Mouse (Mus musculus): ENCODE data around the gene Magoh. TPM values are rescaled to one million over a fixed set of nuclear protein-coding genes. Genes with fewer than 3 reads are reported as not detected.

Magoh gene
- 90.0 TPM for polyA plus RNA-seq (2012; fragmentation: generic; extraction: Trizol)

GRCm38 (mm10) chr4:107879254-107880050, at the start of gene Magoh:
Gene Magoh (plus strand): TSS chr4:107879755.
- peak within 1 kb of the TSS; percentile 76 for H3K4me3 ChIP-seq
- peak within 1 kb of the TSS; percentile 92 for H3K4me2 ChIP-seq (ENCODE audit: low read depth)
- peaks cover 10% of the 10 kb centered on the region for H3K36me3 ChIP-seq (ENCODE audit: control insufficient read depth, insufficient read depth)
- no peaks in the 10 kb centered on the region for H3K27me3 ChIP-seq (ENCODE audit: control insufficient read depth, insufficient read depth, insufficient read length)
- peak within 1 kb of the TSS; percentile 60 for H3ac ChIP-seq (ENCODE audit: control insufficient read depth, insufficient read length)
- TF ChIP-seq CEBPB (IDR thresholded peaks at IDR 0.05; ENCODE audit: insufficient read depth, poor library complexity, severe bottlenecking) (no peak), POLR2AphosphoS2 (IDR thresholded peaks at IDR 0.05; ENCODE audit: insufficient read length, low read depth) (peak; percentile 96), E2F4 (IDR thresholded peaks at IDR 0.05; ENCODE audit: insufficient read depth) (peak; percentile 66), USF1 (IDR thresholded peaks at IDR 0.05; ENCODE audit: low read depth) (no peak), TCF3 (IDR thresholded peaks at IDR 0.05; ENCODE audit: insufficient read length, low read depth) (no peak), TCF12 (IDR thresholded peaks at IDR 0.05; ENCODE audit: insufficient read depth, poor library complexity, severe bottlenecking) (no peak), MYOD1 (IDR thresholded peaks at IDR 0.05; ENCODE audit: control insufficient read depth in 1 of 3, insufficient read length in 2 of 3, low read depth in 2 of 3) (no peak), MAX (IDR thresholded peaks at IDR 0.05; ENCODE audit: low read depth) (no peak), SRF (IDR thresholded peaks at IDR 0.05; ENCODE audit: control insufficient read depth, insufficient read length, low read depth) (peak; percentile 87), MYOG (IDR thresholded peaks at IDR 0.05; ENCODE audit: control insufficient read depth in 1 of 3, insufficient read depth in 1 of 3, insufficient read length in 2 of 3, low read depth in 2 of 3) (no peak), POLR2A (IDR thresholded peaks at IDR 0.05; ENCODE audit: insufficient read length, low read depth) (peak; percentile 97), REST (IDR thresholded peaks at IDR 0.05; ENCODE audit: insufficient read depth, insufficient read length) (no peak)
- H3K79me2 ChIP-seq (ENCODE audit: control insufficient read depth, insufficient read depth): peaks cover 25% of the 10 kb centered on the region

GRCm38 (mm10) chr4:107830189-107830588, 49.4 kb upstream of the Magoh start:
- Histone ChIP-seq H3K27me3 (ENCODE audit: control insufficient read depth, insufficient read depth, insufficient read length) (no peaks in the 10 kb centered on the region), H3K36me3 (ENCODE audit: control insufficient read depth, insufficient read depth) (no peaks in the 10 kb centered on the region), H3K4me3 (no peak overlapping the region), H3K4me2 (ENCODE audit: low read depth) (no peak overlapping the region), H3ac (ENCODE audit: control insufficient read depth, insufficient read length) (no peak overlapping the region), H3K79me2 (ENCODE audit: control insufficient read depth, insufficient read depth) (no peaks in the 10 kb centered on the region)
- no peak for TF ChIP-seq POLR2A (IDR thresholded peaks at IDR 0.05; ENCODE audit: insufficient read length, low read depth)
- TF ChIP-seq TCF12 (IDR thresholded peaks at IDR 0.05; ENCODE audit: insufficient read depth, poor library complexity, severe bottlenecking): no peak
- no peak for TF ChIP-seq MYOD1 (IDR thresholded peaks at IDR 0.05; ENCODE audit: control insufficient read depth in 1 of 3, insufficient read length in 2 of 3, low read depth in 2 of 3)

GRCm38 (mm10) chr4:107830821-107831221, 48.7 kb upstream of the Magoh start:
- Histone ChIP-seq H3ac (ENCODE audit: control insufficient read depth, insufficient read length) (no peak overlapping the region), H3K36me3 (ENCODE audit: control insufficient read depth, insufficient read depth) (no peaks in the 10 kb centered on the region), H3K4me3 (no peak overlapping the region), H3K4me2 (ENCODE audit: low read depth) (no peak overlapping the region), H3K79me2 (ENCODE audit: control insufficient read depth, insufficient read depth) (no peaks in the 10 kb centered on the region), H3K27me3 (ENCODE audit: control insufficient read depth, insufficient read depth, insufficient read length) (no peaks in the 10 kb centered on the region)
- TF ChIP-seq POLR2A (IDR thresholded peaks at IDR 0.05; ENCODE audit: insufficient read length, low read depth) (no peak), CEBPB (IDR thresholded peaks at IDR 0.05; ENCODE audit: insufficient read depth, poor library complexity, severe bottlenecking) (no peak), TCF3 (IDR thresholded peaks at IDR 0.05; ENCODE audit: insufficient read length, low read depth) (no peak)

GRCm38 (mm10) chr4:107831678-107832077, 47.9 kb upstream of the Magoh start:
- H3K36me3 ChIP-seq (ENCODE audit: control insufficient read depth, insufficient read depth): no peaks in the 10 kb centered on the region
- TF ChIP-seq CEBPB (IDR thresholded peaks at IDR 0.05; ENCODE audit: insufficient read depth, poor library complexity, severe bottlenecking): no peak
- H3K4me2 ChIP-seq (ENCODE audit: low read depth): no peak overlapping the region
- no peaks in the 10 kb centered on the region for H3K79me2 ChIP-seq (ENCODE audit: control insufficient read depth, insufficient read depth)
- H3K27me3 ChIP-seq (ENCODE audit: control insufficient read depth, insufficient read depth, insufficient read length): no peaks in the 10 kb centered on the region
- no peak overlapping the region for H3K4me3 ChIP-seq
- no peak overlapping the region for H3ac ChIP-seq (ENCODE audit: control insufficient read depth, insufficient read length)

GRCm38 (mm10) chr4:107833525-107833924, 46.0 kb upstream of the Magoh start:
- Histone ChIP-seq H3K4me3 (no peak overlapping the region), H3K36me3 (ENCODE audit: control insufficient read depth, insufficient read depth) (no peaks in the 10 kb centered on the region), H3ac (ENCODE audit: control insufficient read depth, insufficient read length) (no peak overlapping the region), H3K4me2 (ENCODE audit: low read depth) (no peak overlapping the region), H3K27me3 (ENCODE audit: control insufficient read depth, insufficient read depth, insufficient read length) (no peaks in the 10 kb centered on the region), H3K79me2 (ENCODE audit: control insufficient read depth, insufficient read depth) (no peaks in the 10 kb centered on the region)
- TF ChIP-seq USF1 (IDR thresholded peaks at IDR 0.05; ENCODE audit: low read depth) (no peak), SRF (IDR thresholded peaks at IDR 0.05; ENCODE audit: control insufficient read depth, insufficient read length, low read depth) (no peak), TCF3 (IDR thresholded peaks at IDR 0.05; ENCODE audit: insufficient read length, low read depth) (no peak), CEBPB (IDR thresholded peaks at IDR 0.05; ENCODE audit: insufficient read depth, poor library complexity, severe bottlenecking) (no peak), TCF12 (IDR thresholded peaks at IDR 0.05; ENCODE audit: insufficient read depth, poor library complexity, severe bottlenecking) (no peak), POLR2A (IDR thresholded peaks at IDR 0.05; ENCODE audit: insufficient read length, low read depth) (no peak), MYOD1 (IDR thresholded peaks at IDR 0.05; ENCODE audit: control insufficient read depth in 1 of 3, insufficient read length in 2 of 3, low read depth in 2 of 3) (no peak), REST (IDR thresholded peaks at IDR 0.05; ENCODE audit: insufficient read depth, insufficient read length) (no peak)

Measured in myocyte (in vitro differentiated cells).